Mouse (Mus musculus): ENCODE measurements around the gene Arhgap31.

- no peak for TF ChIP-seq POLR2A (IDR thresholded peaks at IDR 0.05; ENCODE audit: borderline replicate concordance, extremely low read depth, insufficient read depth, insufficient read length, poor library complexity, severe bottlenecking)
- TF ChIP-seq CTCF (IDR thresholded peaks at IDR 0.05; ENCODE audit: borderline replicate concordance, extremely low read depth, insufficient read depth, insufficient read length): no peak
These were observed 1.8 kb downstream of the Arhgap31 start for GRCm38 (mm10) chr16:38711245-38711644.
